Mouse (Mus musculus) common myeloid progenitor, adult 5-6 weeks (primary cell): Measurements from ENCODE around the gene Ubp1. TPM values are rescaled to one million over a fixed set of nuclear protein-coding genes. Genes with fewer than 3 reads are reported as not detected.
A peak's percentile ranks its signal among the peaks of the same experiment; 100 is the strongest.
"Not testable (repeated sequence)": the region's sequence is repeated elsewhere in the genome, so short reads cannot be mapped to it uniquely, and the experiment has no call there.

Experiments used
- ATAC-seq: replicated peaks from 2 replicates; pipeline ENCODE4 v1.8.0; 2016; ENCODE audit warnings: low read depth, mild to moderate bottlenecking, moderate TSS enrichment, inconsistent platforms; ENCODE audit not compliant: poor library complexity, severe bottlenecking
- total RNA-seq: library from RNA; stranded (forward); fragments of 200-1000, 187-1606 nt; gene quantifications from 2 replicates; pipeline ENCODE4 v1.2.3, GENCODE M21; 2017

Gene Ubp1
- total RNA-seq = 67.3 and 75.9 TPM in 2 replicates

DNA sequence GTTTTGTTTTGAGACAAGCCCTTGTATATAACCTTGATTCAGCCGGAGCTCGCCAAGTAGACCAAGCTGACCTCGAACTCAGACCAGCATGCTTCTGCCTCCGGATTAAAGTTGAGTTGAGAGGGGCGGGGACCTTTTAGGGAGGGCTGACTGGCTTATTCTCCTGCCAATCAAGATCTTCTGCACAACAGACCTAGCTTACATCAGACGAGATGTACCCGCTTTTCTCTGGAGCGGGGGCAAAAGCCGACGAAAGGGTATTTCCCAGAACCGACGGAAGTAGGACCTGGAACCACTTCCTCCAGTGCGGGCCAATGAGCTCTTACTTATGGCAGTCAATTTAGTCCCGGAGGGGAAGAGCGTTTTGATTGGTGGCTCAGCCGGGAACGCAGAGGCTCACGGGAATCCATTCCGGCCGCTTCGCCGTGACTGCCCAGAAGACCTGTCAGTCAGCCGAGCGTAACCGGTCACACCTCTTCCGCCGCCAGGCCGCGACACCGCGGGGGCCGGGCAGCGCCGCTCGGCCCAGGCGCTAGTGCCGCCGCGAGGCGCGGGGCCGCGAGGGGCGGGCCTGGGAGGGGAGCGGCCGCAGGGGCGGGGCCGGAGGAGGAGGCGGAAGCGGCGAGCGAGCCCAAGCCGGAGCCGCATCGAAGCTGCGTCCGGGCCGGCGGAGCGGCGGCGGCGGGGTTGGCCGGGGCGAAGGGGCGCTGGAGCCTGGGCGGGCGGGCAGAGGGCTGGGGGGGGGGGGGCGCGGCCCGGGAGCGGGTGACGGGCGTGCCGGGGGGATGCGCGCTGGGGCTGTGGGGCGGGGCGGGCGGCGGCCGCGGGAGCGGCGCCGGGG is at the start of gene Ubp1:
TSS of gene Ubp1 (plus strand) at position 401 of the 841 bp plus-strand sequence.
- peak; percentile 88 for ATAC-seq

DNA sequence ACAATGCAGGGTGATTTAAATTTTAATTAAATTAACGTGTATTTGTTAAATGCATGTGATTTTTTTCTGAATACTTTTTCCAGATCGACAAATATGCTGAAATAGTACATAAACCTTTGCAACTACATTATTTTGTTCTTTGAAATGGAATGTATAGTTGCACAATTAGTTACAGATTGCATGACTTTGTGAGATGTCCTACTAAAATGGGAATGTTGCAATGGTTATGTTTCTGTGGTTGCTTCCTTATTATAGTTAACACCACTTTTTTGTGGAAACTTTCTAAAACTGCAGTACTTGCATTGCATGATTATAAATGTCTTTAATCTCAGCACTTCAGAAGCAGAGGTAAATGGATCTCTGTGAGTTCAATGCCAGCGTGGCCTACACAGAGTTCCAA is 35.8 kb upstream of the Ubp1 start:
- ATAC-seq = no peak

DNA sequence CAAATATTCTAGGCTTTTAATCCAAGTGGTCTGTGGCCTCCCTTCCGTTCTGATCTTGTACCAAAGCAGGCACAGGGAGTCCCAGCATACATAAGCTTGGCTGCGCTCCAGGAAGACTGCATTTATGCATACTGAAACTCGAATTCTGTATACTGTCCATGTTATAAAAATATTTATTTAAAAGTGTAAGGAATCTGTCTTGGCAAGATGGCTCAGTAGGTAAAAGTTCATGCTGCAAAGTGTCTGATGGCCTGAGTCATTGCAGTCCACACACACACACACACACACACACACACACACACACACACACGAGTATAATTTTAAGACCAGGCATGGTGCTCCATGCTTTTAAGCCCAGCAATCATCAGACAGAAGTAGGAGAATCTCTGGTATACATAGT is 27.6 kb upstream of the Ubp1 start:
- ATAC-seq = no peak

DNA sequence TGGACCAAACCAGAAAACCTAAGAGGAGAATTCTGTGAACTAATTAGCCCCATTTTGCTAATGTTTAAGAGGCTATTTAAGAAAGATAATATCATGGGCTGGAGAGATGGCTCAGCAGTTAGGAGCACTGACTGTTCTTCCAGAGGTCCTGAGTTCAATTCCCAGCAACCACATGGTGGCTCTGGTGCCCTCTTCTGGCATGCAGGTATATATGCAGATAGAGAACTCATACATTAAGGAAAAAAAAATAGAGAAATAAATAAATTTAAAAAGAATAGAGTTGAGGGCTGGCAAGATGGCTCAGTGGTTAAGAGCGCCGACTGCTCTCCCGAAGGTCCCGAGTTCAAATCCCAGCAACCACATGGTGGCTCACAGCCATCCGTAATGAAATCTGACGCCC is 26.4 kb upstream of the Ubp1 start:
- not testable (repeated sequence) for ATAC-seq

DNA sequence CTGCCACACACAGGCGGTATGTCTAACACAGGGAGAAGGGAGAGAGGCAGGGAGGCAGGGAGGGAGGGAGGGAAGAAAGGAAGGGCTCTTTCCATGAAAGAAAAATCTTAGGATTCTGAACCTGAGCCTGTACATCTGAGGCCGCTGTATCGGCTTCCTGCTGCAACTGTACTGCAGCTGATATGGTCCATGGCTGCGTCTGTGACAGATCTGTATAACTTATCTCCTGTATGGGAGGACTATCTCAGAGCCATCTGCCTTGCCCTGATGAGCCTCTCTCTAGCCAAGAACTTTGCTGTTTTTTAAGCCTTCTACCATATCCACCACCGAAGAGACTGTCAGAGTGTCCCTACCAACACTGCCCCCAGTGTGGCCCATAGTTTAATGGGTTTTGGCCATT is 14.9 kb upstream of the Ubp1 start:
- ATAC-seq = no peak; the same call in 1 of the 2 replicates

DNA sequence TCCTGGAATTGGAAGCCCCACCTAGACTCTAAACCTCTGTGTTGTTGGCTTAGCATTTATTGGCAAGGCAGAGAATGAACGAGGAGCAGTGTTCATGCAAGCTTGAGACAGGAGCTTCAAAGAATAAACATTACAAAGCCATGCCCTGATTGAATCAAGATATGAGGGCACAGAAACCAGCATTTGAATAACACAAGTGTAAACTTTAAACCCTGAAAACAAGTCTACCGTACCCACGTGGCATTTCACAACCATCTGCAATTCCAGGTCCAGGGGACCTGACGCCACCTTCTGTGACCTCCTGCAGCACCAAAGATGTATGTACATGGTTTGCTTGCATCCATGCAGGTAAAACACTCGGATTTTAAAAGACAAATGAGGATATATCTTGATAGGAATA is 8.1 kb upstream of the Ubp1 start:
- ATAC-seq = no peak

DNA sequence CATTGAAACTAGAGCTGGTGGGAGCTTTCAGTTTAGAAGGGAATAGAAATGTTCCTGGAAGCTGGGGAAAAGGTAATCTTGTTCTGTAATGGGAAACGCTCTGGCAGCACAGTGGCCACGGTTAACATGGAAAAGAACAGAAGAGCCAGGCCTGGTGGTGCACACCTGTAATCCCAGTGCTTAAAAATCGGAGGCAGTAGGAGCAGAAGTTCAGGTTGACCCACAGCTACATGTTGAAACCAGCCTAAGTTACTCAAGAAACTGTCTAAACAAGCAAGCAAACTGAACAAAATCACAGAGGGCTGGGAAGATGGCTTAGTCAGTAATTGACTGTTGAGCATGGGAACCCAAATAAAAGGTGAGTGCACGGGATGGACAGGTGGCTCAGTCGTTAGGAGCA is 5.9 kb upstream of the Ubp1 start:
- no peak for ATAC-seq

DNA sequence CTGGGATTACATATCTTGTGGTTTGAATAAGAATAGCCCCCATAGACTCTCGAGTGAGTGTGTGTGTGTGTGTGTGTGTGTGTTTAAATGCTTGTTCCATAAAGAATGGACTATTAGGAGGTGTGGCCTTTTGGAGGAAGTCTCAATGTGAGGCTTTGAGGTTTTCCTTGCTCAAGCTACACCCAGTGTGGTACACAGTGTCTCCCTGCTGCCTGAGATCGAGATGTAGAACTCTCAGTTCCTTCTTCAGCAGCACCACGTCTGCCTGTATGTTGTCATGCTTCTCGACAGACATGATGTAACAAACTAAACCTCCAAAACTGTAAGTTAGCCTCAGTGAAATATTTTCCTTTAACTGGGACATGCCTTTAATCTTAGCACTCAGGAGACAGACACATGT is 2.1 kb upstream of the Ubp1 start:
- peak; percentile 64 for ATAC-seq

DNA sequence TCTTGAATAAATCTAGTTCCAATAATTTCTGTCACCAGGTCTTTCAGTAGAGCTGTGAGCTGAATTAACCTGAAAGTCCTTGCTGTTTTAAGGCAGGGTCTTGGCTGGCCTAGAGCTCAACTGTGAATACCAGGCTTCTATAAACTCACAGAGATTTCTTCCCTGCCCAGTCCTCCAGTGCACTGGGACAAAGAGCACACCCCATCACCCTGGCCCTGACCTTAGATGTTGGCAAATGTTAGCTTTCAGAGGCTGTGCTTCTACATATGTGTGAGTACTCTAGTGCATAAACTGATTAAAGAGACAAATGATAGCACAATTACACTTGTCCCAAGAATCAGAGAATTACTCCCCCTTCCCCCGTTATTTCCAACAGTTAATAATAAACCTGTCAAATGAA is 1.1 kb upstream of the Ubp1 start:
- no peak for ATAC-seq

DNA sequence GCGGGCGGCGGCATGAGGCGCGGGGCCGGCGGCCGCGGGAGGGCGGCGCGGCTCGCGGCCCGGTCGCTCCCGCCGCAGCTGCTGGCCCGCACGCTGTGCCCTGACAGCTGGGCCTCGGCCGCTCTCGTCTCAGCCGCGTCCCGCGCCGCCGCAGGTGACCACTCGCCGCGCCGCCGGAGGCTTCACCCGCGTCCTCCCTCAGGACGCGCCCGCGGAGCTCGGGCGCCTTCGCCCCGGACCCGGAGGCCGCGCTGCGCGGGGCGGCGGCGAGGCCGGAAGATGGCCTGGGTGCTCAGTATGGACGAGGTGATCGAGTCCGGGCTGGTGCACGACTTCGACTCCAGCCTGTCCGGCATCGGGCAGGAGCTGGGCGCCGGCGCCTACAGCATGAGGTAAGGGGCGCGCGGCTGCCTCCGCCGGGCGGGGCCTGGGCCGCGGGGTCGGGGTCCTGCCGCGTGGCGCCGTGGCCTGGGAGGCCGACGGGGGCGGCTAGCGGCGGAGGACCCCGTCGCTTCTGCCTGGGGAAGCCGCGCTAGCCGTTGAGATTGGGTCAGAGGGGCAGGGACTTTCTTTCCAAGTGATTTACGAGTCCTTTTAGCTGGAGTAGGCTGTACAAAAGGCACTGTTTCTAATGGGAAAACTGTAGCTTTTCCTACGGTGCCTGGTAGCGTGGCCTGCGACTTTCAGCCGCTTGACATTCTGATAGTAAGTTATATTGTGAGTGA is 803 bp downstream of the Ubp1 start:
- no peak for ATAC-seq

DNA sequence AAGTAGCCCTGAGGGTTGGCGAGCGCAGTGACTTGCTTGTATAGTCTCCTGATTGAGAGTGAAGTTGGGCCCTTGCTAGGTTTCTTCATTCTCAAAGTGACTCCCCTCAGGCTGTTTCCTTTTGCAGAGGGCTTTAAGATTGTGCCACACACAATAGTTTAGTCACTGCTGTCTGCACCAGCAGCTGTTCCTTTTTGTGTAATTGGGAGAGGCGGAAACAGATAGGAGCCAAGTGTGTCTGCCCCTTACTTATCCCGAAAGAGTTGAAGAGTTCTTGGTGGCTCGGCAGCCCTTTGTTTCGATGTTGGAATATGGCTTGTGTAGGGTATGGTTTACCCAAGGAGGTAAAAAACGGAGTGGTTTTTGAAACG is 1.4 kb downstream of the Ubp1 start:
- ATAC-seq = no peak

DNA sequence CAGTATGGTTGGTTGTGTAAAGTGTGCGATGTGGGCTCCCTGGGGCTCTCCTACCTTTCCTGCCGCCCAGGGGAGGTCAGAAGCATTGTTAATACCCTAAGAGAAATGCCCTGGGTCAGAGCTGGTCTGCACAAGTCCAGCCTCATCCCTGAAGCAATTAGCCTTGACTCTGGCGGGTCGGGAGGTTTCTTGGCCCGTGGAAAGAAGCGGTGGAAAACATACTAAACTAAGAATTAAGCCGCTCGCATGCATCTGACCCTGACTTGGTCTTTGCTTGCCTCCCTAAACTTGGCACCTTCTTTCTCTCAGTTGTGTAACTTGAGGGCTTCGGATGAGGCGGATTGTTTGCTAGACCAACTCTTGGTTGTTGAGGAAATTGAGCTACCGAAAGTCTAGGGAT is 1.8 kb downstream of the Ubp1 start:
- ATAC-seq = no peak

DNA sequence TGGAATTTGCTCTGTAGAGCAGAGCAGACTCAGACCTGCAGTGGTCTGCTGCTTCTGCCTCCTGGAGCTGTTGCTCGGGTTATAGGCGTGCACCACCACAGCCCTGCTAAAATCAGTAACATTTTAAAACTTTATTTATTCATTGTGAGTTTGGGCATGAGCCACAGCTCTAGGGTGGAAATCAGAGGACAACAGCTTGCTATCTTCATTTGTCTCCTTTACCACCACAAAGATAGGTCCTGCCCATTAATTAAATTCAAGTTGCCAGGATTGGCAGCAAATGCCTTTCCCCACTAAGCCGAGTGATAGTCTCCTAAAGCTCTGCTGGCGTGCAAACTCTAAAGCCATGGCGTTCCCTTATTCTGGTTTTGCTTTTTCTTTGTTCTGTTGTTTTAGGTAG is 4.9 kb downstream of the Ubp1 start:
- ATAC-seq = peak; percentile 16

DNA sequence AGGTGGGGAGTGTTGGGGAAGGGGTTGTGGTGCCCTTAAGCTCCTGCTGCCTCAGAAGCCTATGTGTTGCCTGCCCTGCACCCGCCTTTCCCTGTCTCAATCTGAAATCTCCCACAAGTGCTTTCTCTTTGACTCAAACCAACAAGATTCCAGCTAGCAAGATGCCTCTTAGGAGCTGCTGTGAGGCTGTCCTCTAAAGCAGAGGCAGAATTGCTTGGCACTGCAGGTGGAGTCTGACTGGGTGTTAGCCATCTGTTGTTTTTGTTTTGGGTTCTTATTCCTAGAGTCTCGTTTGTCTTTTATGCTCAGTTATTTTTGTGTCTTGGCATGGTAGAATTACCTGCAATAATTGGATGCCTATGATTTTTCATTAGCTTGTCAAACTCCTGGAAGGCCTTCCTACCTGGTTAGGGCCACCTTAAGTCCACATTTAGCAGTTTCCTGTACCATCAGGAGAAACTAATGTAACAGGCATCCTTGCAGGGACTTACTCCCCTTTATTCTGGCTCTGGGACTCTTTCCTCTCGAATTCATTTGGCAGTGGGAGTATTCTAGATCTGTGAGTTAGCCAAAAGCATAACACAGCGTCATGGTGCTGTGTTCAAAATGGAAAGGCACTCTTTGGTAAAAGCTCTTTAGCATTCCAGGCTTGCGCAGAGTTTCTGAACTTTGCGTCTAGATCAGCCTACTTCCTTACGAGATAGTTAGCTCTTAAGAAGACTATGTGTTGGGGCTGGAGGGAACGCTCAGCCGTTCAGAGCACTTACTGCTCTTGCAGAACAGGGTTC is 8.5 kb downstream of the Ubp1 start:
- ATAC-seq = no peak

DNA sequence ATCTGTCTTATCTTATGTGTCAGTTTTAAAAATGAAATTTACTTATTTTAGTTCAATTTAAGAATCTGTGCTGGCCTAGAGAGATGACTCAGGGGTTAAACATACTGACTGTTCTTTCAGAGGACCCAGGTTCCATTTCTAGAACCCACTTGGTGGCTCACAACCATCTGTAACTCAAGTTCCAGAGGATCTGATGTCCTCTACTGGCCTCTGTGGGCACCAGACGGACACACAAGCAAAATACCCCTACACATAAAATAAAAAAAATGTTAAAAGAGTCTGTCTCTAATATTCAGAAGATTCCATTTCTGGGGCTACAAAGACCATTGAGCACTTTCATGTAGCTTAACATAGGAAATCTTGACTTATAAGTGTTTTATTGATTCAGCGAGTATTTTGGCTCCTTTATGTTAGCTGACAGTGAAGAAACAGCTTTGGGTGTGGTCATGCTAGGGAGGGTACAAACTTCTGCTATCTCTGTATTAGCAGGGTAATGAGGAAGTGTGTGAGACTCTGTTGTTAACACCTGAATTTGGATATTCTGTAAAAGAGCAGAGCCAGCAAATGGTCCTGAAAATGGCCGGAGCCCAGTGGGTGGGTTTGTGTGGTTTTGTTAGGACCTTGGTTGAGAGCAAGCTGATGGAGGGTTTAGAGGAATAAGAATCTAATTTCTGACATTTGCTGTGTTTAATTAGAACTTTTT is 10.5 kb downstream of the Ubp1 start:
- ATAC-seq = peak; percentile 79

DNA sequence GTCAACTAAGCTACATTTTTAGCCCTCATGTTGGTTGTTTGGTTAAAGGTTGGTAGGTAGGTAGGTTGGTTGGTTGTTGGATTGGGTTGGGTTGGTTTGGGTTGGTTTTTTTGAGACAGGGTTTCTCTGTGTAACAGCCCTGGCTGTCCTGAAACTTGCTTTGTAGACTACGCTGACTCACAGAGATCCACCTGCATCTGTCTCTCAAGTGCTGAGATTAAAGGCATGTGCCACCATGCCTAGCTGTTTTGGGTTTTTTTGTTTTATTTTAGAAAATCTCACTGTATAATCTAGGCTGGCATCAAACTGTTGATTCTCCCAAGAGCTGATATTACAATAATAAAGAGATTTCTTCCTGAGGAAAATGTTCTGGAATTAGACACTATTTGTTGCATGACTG is 12.6 kb downstream of the Ubp1 start:
- no peak for ATAC-seq

DNA sequence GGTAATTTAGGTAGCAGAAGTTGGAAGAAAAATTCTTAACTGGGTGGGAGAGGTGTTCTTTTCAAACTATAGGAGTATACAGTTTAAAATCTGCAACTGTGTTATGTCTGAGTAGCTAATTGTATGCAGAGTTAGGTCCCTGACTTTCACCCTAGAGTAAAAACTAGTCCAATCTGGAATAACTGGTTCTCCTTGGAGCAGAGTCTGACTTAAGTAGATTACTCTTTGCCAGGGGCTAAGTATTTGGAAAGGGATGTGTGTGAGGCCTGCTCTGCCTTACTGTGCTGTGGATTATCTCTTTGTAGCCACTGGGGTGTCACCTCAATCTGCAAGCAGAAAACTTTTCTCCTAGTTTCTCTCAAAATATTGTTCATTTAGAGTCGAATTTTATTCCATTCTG is 16.5 kb downstream of the Ubp1 start:
- ATAC-seq = no peak

DNA sequence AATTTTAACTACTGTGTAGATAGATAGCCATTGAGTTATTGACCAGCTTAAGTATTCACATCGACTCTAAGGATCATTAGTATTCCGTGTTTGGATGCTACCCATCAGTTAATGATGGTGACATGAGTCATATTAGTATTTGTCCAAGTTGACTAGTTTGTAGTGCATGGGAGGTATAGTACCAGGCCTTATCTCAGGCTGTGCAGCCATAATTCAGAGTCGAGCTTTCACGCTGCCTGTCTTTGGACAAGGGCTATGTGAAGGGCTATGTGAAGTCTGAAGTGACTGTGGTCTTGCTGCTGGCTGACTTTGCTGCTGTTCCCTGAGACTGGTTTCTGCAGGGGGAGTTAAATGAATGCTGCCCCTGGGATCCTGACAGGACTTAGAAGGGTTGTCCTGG is 27.0 kb downstream of the Ubp1 start:
- ATAC-seq = no peak

DNA sequence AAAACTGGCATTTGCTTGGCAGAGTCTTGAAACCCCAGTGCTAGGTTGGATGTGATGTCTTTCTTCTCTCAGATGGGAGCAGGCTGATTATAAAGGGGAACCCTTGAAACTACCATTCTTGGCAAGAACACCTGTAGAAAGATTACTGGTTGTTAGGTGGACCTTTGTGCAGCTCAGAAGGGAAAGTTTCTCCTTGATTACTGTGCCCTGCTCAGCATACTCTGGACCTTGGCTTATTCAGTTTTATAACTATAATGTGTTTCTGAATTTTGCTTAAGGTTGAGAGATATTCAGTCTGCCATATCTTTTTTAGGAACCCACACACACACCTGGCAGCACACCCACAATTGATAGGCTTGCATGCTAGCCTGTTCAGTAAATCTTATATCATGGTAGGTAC is 33.0 kb downstream of the Ubp1 start:
- no peak for ATAC-seq

DNA sequence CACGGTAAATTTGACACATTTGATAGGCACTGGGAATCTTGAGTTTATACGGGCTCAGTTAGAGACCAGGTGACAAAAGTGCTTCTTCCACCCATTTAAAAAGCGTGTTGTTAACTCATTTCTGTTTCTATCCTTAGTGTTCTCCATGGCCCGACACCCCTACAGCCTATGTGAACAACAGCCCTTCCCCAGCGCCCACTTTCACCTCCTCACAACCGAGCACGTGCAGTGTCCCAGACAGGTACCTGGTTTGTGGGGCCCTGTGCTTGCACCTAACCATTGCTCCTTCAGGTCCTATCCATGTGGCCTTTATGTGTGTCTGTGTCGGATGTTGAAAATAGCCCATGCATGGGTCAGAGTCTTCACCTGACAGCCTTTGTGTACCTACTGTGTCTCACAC is 33.7 kb downstream of the Ubp1 start:
- ATAC-seq = no peak
